Mouse (Mus musculus): Measurements from ENCODE around the gene Exosc3. TPM values are rescaled to one million over a fixed set of nuclear protein-coding genes. Genes with fewer than 3 reads are reported as not detected.
A peak's percentile ranks its signal among the peaks of the same experiment; 100 is the strongest.

Gene Exosc3
- total RNA-seq, 2 experiments from 2014 or later = 54.3 to 103 TPM

DNA sequence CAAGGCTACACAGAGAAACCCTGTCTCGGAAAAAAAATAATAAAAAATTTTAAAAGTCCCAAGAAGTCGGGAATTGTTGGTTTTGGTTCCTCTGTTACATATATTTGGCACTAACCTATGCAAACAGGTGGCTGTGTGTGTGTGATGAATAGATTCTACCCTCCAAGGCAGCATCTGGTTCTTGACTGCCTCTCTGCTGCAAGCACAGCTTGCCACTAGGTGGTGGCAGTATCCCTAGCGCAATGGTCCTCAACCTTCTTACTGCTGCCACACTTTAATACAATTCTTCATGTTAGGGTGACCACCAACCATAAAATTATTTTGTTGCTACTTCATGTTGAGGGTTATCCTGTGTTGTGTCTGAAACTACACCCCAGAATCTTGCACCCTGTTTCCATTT lies 56.2 kb downstream of the Exosc3 start:
- ATAC-seq (ENCODE audit: poor library complexity, severe bottlenecking) = no peak

- ATAC-seq (ENCODE audit: poor library complexity, severe bottlenecking) = peak; percentile 86
These were observed 62.5 kb downstream of the Exosc3 start for GRCm38 (mm10) chr4:45279981-45280548.

DNA sequence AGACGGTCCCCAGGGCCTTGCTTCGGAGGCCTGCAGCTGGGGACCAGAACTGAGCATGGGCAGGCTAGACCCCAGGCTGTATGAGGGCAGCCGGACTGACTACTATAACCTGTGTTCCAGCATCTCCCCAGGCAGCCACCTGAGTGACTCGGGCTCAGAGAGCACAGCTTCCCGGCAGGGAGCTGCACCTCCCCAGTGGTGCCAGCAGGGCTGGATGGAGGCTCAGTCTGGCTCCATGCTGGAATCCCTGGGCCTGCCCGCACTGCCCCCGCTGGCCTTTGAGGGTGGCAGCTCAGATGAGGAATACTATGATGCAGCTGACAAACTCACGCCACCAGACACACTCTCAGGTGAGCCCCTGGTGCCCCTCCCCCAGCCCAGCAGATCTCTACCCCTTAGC lies 63.2 kb downstream of the Exosc3 start:
- no peak for ATAC-seq (ENCODE audit: poor library complexity, severe bottlenecking)

DNA sequence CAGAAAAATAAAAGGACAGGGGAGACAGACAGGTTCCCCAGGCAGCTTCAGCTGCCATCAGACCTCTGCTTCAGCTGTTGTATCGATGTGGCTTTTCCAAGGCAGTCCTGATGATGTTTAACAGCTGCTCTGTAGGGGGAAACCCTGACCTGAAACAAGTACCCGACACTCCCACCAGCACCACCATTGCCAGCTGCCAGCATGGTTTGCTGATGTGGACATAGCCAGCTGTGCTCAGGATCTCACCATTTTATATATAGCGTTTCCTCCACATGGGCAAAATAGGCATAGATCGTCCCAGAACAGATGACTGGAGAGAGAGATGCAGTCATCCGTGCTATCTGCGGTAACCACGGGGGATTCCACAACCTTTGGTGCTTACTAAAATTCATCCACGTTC lies 66.8 kb downstream of the Exosc3 start:
- no peak for ATAC-seq (ENCODE audit: poor library complexity, severe bottlenecking)

GRCm38 (mm10) chr4:45271041-45271452 lies 71.5 kb downstream of the Exosc3 start:
- ATAC-seq (ENCODE audit: poor library complexity, severe bottlenecking) = no peak

GRCm38 (mm10) chr4:45267883-45268282 lies 74.6 kb downstream of the Exosc3 start:
- ATAC-seq (ENCODE audit: poor library complexity, severe bottlenecking) = no peak

Other genes with a start within 250 kb of the Exosc3 start
- gene Tomm5, start 234.6 kb downstream of the Exosc3 start, total RNA-seq (2015) = 97.0 and 98.6 TPM in 2 replicates
- 94.3 and 112 TPM in 2 replicates for gene Tomm5, start 234.6 kb downstream of the Exosc3 start, total RNA-seq (2017)
- gene Frmpd1, start 157.9 kb downstream of the Exosc3 start, total RNA-seq (2015) = not detected in 2 replicates
- not detected in 2 replicates for gene Frmpd1, start 157.9 kb downstream of the Exosc3 start, total RNA-seq (2017)
- gene Trmt10b, start 45.6 kb downstream of the Exosc3 start, total RNA-seq (2015) = 5.8 and 11.3 TPM in 2 replicates
- 15.9 and 16.2 TPM in 2 replicates for gene Trmt10b, start 45.6 kb downstream of the Exosc3 start, total RNA-seq (2017)
- gene Dcaf10, start 631 bp downstream of the Exosc3 start, total RNA-seq (2015) = 16.8 and 19.6 TPM in 2 replicates
- gene Dcaf10, start 631 bp downstream of the Exosc3 start, total RNA-seq (2017) = 10.0 and 11.7 TPM in 2 replicates
- 29.2 and 29.3 TPM in 2 replicates for gene Slc25a51, start 66.0 kb upstream of the Exosc3 start, total RNA-seq (2015)
- gene Slc25a51, start 66.0 kb upstream of the Exosc3 start, total RNA-seq (2017) = 21.5 and 26.1 TPM in 2 replicates
- gene Shb, start 189.7 kb upstream of the Exosc3 start, total RNA-seq (2015) = 3.7 and 3.9 TPM in 2 replicates
- 1.8 and 3.3 TPM in 2 replicates for gene Shb, start 189.7 kb upstream of the Exosc3 start, total RNA-seq (2017)

Measured in megakaryocyte, adult 5-6 weeks (primary cell).